Mouse (Mus musculus): ENCODE measurements around the gene Dohh. TPM values are rescaled to one million over a fixed set of nuclear protein-coding genes. Genes with fewer than 3 reads are reported as not detected.

Dohh gene
- polyA plus RNA-seq, 1 experiment = 123 TPM

GRCm38 (mm10) chr10:81356991-81357844 is 27.0 kb upstream of the Dohh start, which contains the start of gene Mfsd12:
Gene Mfsd12, plus strand, starts transcription at chr10:81357491.
- H3K27ac ChIP-seq (ENCODE audit: control insufficient read depth, insufficient read depth, low read length) = peak within 1 kb of the TSS; percentile 48; the same call in 1 of the 2 replicates
- H3K36me3 ChIP-seq (ENCODE audit: control insufficient read depth, insufficient read depth, low read length) = no peaks in the 10 kb centered on the region
- no peaks in the 10 kb centered on the region for H3K27me3 ChIP-seq (ENCODE audit: control insufficient read depth, insufficient read depth, low read length)
- H3K4me1 ChIP-seq (replicated peaks; ENCODE audit: control insufficient read depth, insufficient read depth, low read length) = peaks cover 34% of the 10 kb centered on the region
- 2% methylated on average over 79 of the region's 79 CpGs for WGBS
- peak; percentile 89 for DNase-seq
- peak within 1 kb of the TSS; percentile 64 for H3K4me3 ChIP-seq (ENCODE audit: control insufficient read depth, insufficient read depth, low read length)
- TF ChIP-seq CTCF (IDR thresholded peaks at IDR 0.05; ENCODE audit: borderline replicate concordance, control insufficient read depth, extremely low read depth, insufficient read depth, low read length, poor library complexity) (peak; percentile 68; the same call in 1 of the 2 replicates), POLR2A (IDR thresholded peaks at IDR 0.05; ENCODE audit: control insufficient read depth, extremely low read depth, insufficient read depth, low read length, poor library complexity) (peak; percentile 74)

GRCm38 (mm10) chr10:81358209-81358608 is 26.0 kb upstream of the Dohh start:
- H3K4me3 ChIP-seq (ENCODE audit: control insufficient read depth, insufficient read depth, low read length) = peak overlapping the region; percentile 64
- TF ChIP-seq POLR2A (IDR thresholded peaks at IDR 0.05; ENCODE audit: control insufficient read depth, extremely low read depth, insufficient read depth, low read length, poor library complexity) = no peak
- WGBS = 35% methylated on average over 4 of the region's 4 CpGs
- H3K27me3 ChIP-seq (ENCODE audit: control insufficient read depth, insufficient read depth, low read length) = no peaks in the 10 kb centered on the region
- H3K36me3 ChIP-seq (ENCODE audit: control insufficient read depth, insufficient read depth, low read length) = no peaks in the 10 kb centered on the region
- peaks cover 28% of the 10 kb centered on the region for H3K4me1 ChIP-seq (replicated peaks; ENCODE audit: control insufficient read depth, insufficient read depth, low read length)
- H3K27ac ChIP-seq (ENCODE audit: control insufficient read depth, insufficient read depth, low read length) = no peak overlapping the region
- no peak for DNase-seq

GRCm38 (mm10) chr10:81358841-81359240 is 25.4 kb upstream of the Dohh start:
- no peak for DNase-seq
- no peak overlapping the region; the same call in 1 of the 2 replicates for H3K27ac ChIP-seq (ENCODE audit: control insufficient read depth, insufficient read depth, low read length)
- H3K4me3 ChIP-seq (ENCODE audit: control insufficient read depth, insufficient read depth, low read length) = no peak overlapping the region
- H3K4me1 ChIP-seq (replicated peaks; ENCODE audit: control insufficient read depth, insufficient read depth, low read length) = peaks cover 28% of the 10 kb centered on the region
- TF ChIP-seq CTCF (IDR thresholded peaks at IDR 0.05; ENCODE audit: borderline replicate concordance, control insufficient read depth, extremely low read depth, insufficient read depth, low read length, poor library complexity) = no peak
- 50% methylated on average over 1 of the region's 1 CpGs for whole genome bisulfite sequencing
- H3K27me3 ChIP-seq (ENCODE audit: control insufficient read depth, insufficient read depth, low read length) = no peaks in the 10 kb centered on the region
- no peaks in the 10 kb centered on the region for H3K36me3 ChIP-seq (ENCODE audit: control insufficient read depth, insufficient read depth, low read length)

GRCm38 (mm10) chr10:81360721-81361120 is 23.5 kb upstream of the Dohh start:
- H3K27me3 ChIP-seq (ENCODE audit: control insufficient read depth, insufficient read depth, low read length) = no peaks in the 10 kb centered on the region
- 88% methylated on average over 8 of the region's 8 CpGs for WGBS
- H3K4me3 ChIP-seq (ENCODE audit: control insufficient read depth, insufficient read depth, low read length) = no peak overlapping the region
- no peak overlapping the region for H3K27ac ChIP-seq (ENCODE audit: control insufficient read depth, insufficient read depth, low read length)
- no peaks in the 10 kb centered on the region for H3K36me3 ChIP-seq (ENCODE audit: control insufficient read depth, insufficient read depth, low read length)
- no peak for TF ChIP-seq CTCF (IDR thresholded peaks at IDR 0.05; ENCODE audit: borderline replicate concordance, control insufficient read depth, extremely low read depth, insufficient read depth, low read length, poor library complexity)
- no peak for TF ChIP-seq POLR2A (IDR thresholded peaks at IDR 0.05; ENCODE audit: control insufficient read depth, extremely low read depth, insufficient read depth, low read length, poor library complexity)
- DNase-seq = no peak
- H3K4me1 ChIP-seq (replicated peaks; ENCODE audit: control insufficient read depth, insufficient read depth, low read length) = peaks cover 28% of the 10 kb centered on the region

GRCm38 (mm10) chr10:81362336-81362949 is 21.8 kb upstream of the Dohh start:
- no peak for TF ChIP-seq POLR2A (IDR thresholded peaks at IDR 0.05; ENCODE audit: control insufficient read depth, extremely low read depth, insufficient read depth, low read length, poor library complexity)
- TF ChIP-seq CTCF (IDR thresholded peaks at IDR 0.05; ENCODE audit: borderline replicate concordance, control insufficient read depth, extremely low read depth, insufficient read depth, low read length, poor library complexity) = no peak
- peaks cover 17% of the 10 kb centered on the region for H3K4me1 ChIP-seq (replicated peaks; ENCODE audit: control insufficient read depth, insufficient read depth, low read length)
- peaks cover 9% of the 10 kb centered on the region for H3K36me3 ChIP-seq (ENCODE audit: control insufficient read depth, insufficient read depth, low read length)
- H3K4me3 ChIP-seq (ENCODE audit: control insufficient read depth, insufficient read depth, low read length) = no peak overlapping the region
- no peak overlapping the region for H3K27ac ChIP-seq (ENCODE audit: control insufficient read depth, insufficient read depth, low read length)
- H3K27me3 ChIP-seq (ENCODE audit: control insufficient read depth, insufficient read depth, low read length) = no peaks in the 10 kb centered on the region
- WGBS = 98% methylated on average over 12 of the region's 12 CpGs
- no peak for DNase-seq

GRCm38 (mm10) chr10:81363436-81364346 is 20.5 kb upstream of the Dohh start:
- DNase-seq = no peak
- Histone ChIP-seq H3K27me3 (ENCODE audit: control insufficient read depth, insufficient read depth, low read length) (no peaks in the 10 kb centered on the region), H3K36me3 (ENCODE audit: control insufficient read depth, insufficient read depth, low read length) (peaks cover 19% of the 10 kb centered on the region), H3K4me3 (ENCODE audit: control insufficient read depth, insufficient read depth, low read length) (no peak overlapping the region), H3K27ac (ENCODE audit: control insufficient read depth, insufficient read depth, low read length) (no peak overlapping the region), H3K4me1 (replicated peaks; ENCODE audit: control insufficient read depth, insufficient read depth, low read length) (peaks cover 6% of the 10 kb centered on the region)
- WGBS = 94% methylated on average over 54 of the region's 54 CpGs
- TF ChIP-seq POLR2A (IDR thresholded peaks at IDR 0.05; ENCODE audit: control insufficient read depth, extremely low read depth, insufficient read depth, low read length, poor library complexity) = no peak
- TF ChIP-seq CTCF (IDR thresholded peaks at IDR 0.05; ENCODE audit: borderline replicate concordance, control insufficient read depth, extremely low read depth, insufficient read depth, low read length, poor library complexity) = no peak

All from thymus, adult 2 months (tissue).